Mouse (Mus musculus): ENCODE measurements around the gene Atp5e. TPM values are rescaled to one million over a fixed set of nuclear protein-coding genes. Genes with fewer than 3 reads are reported as not detected.
A peak's percentile ranks its signal among the peaks of the same experiment; 100 is the strongest.

Atp5e gene
- polyA plus RNA-seq (2015; fragmentation: Nextera tagmentation; extraction: Ambion mirVana): 673 and 703 TPM in 2 replicates

- peak within 1 kb of the TSS; percentile 67 for H3K27ac ChIP-seq
- H3K4me1 ChIP-seq: peaks cover 7% of the 10 kb centered on the region
- H3K4me2 ChIP-seq: peak within 1 kb of the TSS; percentile 97
- peak; percentile 100 for ATAC-seq (ENCODE audit: insufficient read depth, low FRiP score, low read depth)
- no peaks in the 10 kb centered on the region for H3K9me3 ChIP-seq
- WGBS: 2% methylated on average over 48 of the region's 48 CpGs
- peak within 1 kb of the TSS; percentile 70 for H3K4me3 ChIP-seq (replicated peaks)
- H3K27me3 ChIP-seq (replicated peaks): no peaks in the 10 kb centered on the region
- peak within 1 kb of the TSS; percentile 79 for H3K9ac ChIP-seq
- peaks cover 35% of the 10 kb centered on the region for H3K36me3 ChIP-seq
Measured at GRCm38 (mm10) chr2:174463789-174464523, at the start of gene Atp5e. Gene Atp5e (minus strand): TSS chr2:174464105.

DNA sequence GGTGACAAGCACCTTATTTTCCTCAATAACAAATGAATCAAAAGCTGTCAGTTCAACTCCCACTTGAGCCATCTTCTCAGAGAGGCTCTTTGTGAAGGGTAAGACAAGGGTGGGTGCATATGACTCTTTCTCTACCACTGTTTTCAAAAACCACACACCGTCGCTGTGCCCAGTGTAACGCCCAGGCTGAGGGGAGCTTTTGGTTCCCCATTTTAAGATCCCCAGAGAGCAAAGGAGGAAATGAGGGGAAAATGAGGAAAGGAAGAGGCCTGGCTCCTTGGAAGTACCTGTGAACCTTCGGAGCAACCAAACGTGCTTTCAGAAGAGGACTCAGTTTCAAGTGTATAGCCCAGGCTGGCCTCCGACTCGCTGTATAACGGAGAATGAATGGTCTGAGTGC lies 45.9 kb upstream of the Atp5e start:
- no peaks in the 10 kb centered on the region for H3K4me1 ChIP-seq
- 87% methylated on average over 8 of the region's 8 CpGs for WGBS
- no peaks in the 10 kb centered on the region for H3K27me3 ChIP-seq (replicated peaks)
- H3K4me2 ChIP-seq: no peak overlapping the region
- ATAC-seq (ENCODE audit: insufficient read depth, low FRiP score, low read depth): no peak
- no peaks in the 10 kb centered on the region for H3K9me3 ChIP-seq
- H3K36me3 ChIP-seq: no peaks in the 10 kb centered on the region
- no peak overlapping the region for H3K9ac ChIP-seq
- H3K4me3 ChIP-seq (replicated peaks): no peak overlapping the region
- H3K27ac ChIP-seq: no peak overlapping the region

DNA sequence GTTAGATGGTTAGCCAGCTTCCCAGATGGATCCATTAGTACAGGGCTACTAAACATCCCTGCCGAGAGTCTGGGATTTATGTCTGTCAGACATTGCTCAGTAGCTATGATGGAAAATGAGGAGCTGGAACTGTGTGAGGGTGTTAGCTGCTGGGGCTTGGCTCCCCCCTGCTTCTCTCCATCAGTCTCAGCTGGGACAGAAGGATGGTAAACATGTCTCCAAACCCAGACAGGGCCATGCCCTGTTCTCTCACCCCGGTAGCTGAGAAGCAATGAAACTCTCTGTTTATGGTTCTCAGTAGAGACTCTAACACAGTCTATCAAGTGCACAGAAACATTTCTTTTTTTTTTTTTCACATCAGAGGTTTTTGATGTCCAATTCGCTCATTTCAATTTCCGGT lies 44.1 kb upstream of the Atp5e start:
- ATAC-seq (ENCODE audit: insufficient read depth, low FRiP score, low read depth): no peak
- 54% methylated on average over 4 of the region's 4 CpGs for WGBS
- Histone ChIP-seq H3K9me3 (no peaks in the 10 kb centered on the region), H3K4me3 (replicated peaks) (no peak overlapping the region), H3K36me3 (no peaks in the 10 kb centered on the region), H3K27me3 (replicated peaks) (no peaks in the 10 kb centered on the region), H3K27ac (no peak overlapping the region), H3K4me2 (no peak overlapping the region), H3K9ac (no peak overlapping the region), H3K4me1 (no peaks in the 10 kb centered on the region)

DNA sequence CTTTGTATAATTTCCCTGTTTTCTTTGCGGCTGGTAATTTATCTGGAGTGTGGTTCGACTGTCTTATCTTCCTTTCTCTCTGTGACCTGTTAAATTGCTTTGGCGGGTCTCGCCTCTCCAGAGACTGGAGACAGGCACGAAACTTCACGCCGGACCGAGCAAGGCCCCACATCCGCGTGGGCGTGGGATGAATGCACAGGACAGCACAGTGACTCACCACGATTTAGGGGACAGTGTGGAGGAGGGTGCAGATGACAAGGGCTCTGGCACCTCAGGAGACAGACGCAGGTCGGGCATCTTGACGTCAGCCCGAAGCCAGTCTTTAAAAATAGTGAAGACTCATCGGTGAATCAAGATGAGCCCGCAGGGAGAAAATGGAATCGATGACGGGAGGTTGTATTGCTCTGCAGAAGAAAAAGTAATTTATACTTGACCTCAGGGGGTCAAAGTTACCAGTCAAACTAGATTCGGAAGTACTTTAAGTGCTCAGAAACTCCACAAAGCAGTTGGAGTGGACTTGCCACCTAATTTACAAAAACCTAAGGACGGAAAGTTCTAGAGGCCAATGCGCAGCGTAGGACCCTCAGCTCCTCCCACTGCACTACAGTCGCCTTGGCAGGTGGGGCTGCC lies 39.0 kb upstream of the Atp5e start:
- ATAC-seq (ENCODE audit: insufficient read depth, low FRiP score, low read depth): no peak
- no peak overlapping the region for H3K4me2 ChIP-seq
- H3K4me3 ChIP-seq (replicated peaks): no peak overlapping the region
- no peaks in the 10 kb centered on the region for H3K27me3 ChIP-seq (replicated peaks)
- 62% methylated on average over 25 of the region's 25 CpGs for WGBS
- no peak overlapping the region for H3K9ac ChIP-seq
- H3K27ac ChIP-seq: no peak overlapping the region
- no peaks in the 10 kb centered on the region for H3K4me1 ChIP-seq
- no peaks in the 10 kb centered on the region for H3K9me3 ChIP-seq
- no peaks in the 10 kb centered on the region for H3K36me3 ChIP-seq

DNA sequence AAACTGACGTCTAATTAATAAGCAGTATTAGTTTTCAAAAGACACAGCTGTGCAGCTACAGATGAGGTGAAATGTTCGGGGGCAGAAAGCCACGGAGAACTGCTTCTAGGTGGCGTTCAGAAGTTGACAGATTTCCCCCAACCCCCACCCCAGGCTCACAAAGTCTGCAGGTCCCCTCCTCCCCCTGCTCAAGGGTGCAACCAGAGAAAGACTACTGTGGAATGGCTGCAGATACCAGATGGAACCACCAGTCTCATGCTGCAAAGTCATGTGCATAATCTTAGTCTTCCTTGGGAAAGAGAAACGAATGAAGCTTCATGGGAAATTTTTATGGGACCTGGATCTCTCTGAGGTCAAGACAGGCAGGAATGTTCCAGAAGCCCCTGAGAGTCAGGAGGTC lies 38.4 kb upstream of the Atp5e start:
- WGBS: 39% methylated on average over 5 of the region's 5 CpGs
- no peak overlapping the region for H3K9ac ChIP-seq

DNA sequence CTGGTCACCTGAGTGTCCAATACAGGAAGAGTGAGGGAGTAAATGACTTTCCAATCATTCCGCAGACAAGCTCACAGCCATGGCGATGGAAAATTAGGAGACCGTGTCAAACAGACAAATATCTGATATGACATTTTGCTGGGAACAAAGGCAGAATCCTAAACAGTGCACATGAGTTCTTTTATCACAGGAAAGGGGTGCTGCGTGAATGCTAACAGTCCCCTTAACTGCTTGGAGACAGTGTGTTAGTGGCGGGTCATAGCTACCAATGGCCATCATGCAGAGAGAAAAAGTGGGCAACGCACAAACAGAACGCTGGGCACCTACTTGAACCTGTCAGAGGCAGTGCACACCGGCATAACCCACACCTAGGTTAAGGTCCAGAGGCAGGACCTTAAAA lies 37.6 kb upstream of the Atp5e start:
- Histone ChIP-seq H3K4me1 (no peaks in the 10 kb centered on the region), H3K27ac (no peak overlapping the region), H3K9me3 (no peaks in the 10 kb centered on the region), H3K36me3 (no peaks in the 10 kb centered on the region), H3K4me3 (replicated peaks) (no peak overlapping the region), H3K4me2 (no peak overlapping the region), H3K9ac (no peak overlapping the region), H3K27me3 (replicated peaks) (no peaks in the 10 kb centered on the region)
- no peak for ATAC-seq (ENCODE audit: insufficient read depth, low FRiP score, low read depth)
- WGBS: 91% methylated on average over 8 of the region's 8 CpGs

More for the DNA sequence above, 38.4 kb upstream of the Atp5e start:
- H3K4me1 ChIP-seq: no peaks in the 10 kb centered on the region
- H3K4me2 ChIP-seq: no peak overlapping the region
- H3K36me3 ChIP-seq: no peaks in the 10 kb centered on the region
- H3K4me3 ChIP-seq (replicated peaks): no peak overlapping the region
- no peak overlapping the region for H3K27ac ChIP-seq
- no peak for ATAC-seq (ENCODE audit: insufficient read depth, low FRiP score, low read depth)
- no peaks in the 10 kb centered on the region for H3K9me3 ChIP-seq
- H3K27me3 ChIP-seq (replicated peaks): no peaks in the 10 kb centered on the region

GRCm38 (mm10) chr2:174500814-174501503 lies 37.1 kb upstream of the Atp5e start:
- Histone ChIP-seq H3K27ac (no peak overlapping the region), H3K4me2 (no peak overlapping the region), H3K9ac (no peak overlapping the region), H3K36me3 (no peaks in the 10 kb centered on the region), H3K27me3 (replicated peaks) (no peaks in the 10 kb centered on the region), H3K4me3 (replicated peaks) (no peak overlapping the region), H3K4me1 (no peaks in the 10 kb centered on the region), H3K9me3 (no peaks in the 10 kb centered on the region)
- WGBS: 81% methylated on average over 14 of the region's 14 CpGs
- ATAC-seq (ENCODE audit: insufficient read depth, low FRiP score, low read depth): no peak

DNA sequence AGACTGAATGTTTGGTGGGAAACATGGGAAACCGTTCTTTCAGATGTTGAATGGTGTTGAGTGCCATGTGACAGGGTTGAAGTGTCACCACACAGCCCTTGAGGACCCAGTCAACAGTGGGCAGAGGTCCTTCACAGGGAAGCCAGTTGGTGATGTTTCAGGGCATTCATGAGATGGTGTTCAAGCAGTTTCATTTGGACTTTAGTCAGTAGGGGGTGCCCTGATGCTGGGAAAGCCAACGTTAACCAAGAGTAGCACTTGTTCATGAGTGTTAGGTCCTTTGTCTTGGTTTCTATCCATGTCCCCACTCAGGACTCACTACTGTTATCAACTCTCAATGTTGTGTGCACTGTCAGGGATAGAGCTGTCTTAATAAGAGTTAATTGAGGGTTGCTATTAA lies 29.0 kb upstream of the Atp5e start:
- no peaks in the 10 kb centered on the region for H3K36me3 ChIP-seq
- H3K27ac ChIP-seq: no peak overlapping the region
- no peak for ATAC-seq (ENCODE audit: insufficient read depth, low FRiP score, low read depth)
- H3K4me2 ChIP-seq: no peak overlapping the region
- no peaks in the 10 kb centered on the region for H3K27me3 ChIP-seq (replicated peaks)
- 65% methylated on average over 2 of the region's 2 CpGs for WGBS
- H3K4me1 ChIP-seq: no peaks in the 10 kb centered on the region
- H3K9me3 ChIP-seq: no peaks in the 10 kb centered on the region
- H3K9ac ChIP-seq: no peak overlapping the region
- no peak overlapping the region for H3K4me3 ChIP-seq (replicated peaks)

- WGBS: 64% methylated on average over 5 of the region's 5 CpGs
- Histone ChIP-seq H3K9ac (no peak overlapping the region), H3K4me1 (no peaks in the 10 kb centered on the region), H3K4me3 (replicated peaks) (no peak overlapping the region), H3K27ac (no peak overlapping the region), H3K36me3 (no peaks in the 10 kb centered on the region), H3K9me3 (no peaks in the 10 kb centered on the region), H3K4me2 (no peak overlapping the region), H3K27me3 (replicated peaks) (no peaks in the 10 kb centered on the region)
- no peak for ATAC-seq (ENCODE audit: insufficient read depth, low FRiP score, low read depth)
Measured at GRCm38 (mm10) chr2:174487005-174487404, 23.1 kb upstream of the Atp5e start.

- peak overlapping the region; percentile 77; the same call in 1 of the 2 replicates for H3K27ac ChIP-seq
- 73% methylated on average over 5 of the region's 5 CpGs for WGBS
Measured at GRCm38 (mm10) chr2:174478746-174479145, 14.8 kb upstream of the Atp5e start.

GRCm38 (mm10) chr2:174477543-174478319 lies 13.8 kb upstream of the Atp5e start:
- Histone ChIP-seq H3K4me1 (peaks cover 4% of the 10 kb centered on the region; the same call in 1 of the 2 replicates), H3K36me3 (no peaks in the 10 kb centered on the region), H3K4me2 (no peak overlapping the region), H3K9me3 (no peaks in the 10 kb centered on the region), H3K27me3 (replicated peaks) (no peaks in the 10 kb centered on the region), H3K27ac (peak overlapping the region; percentile 77), H3K4me3 (replicated peaks) (no peak overlapping the region), H3K9ac (no peak overlapping the region)
- peak; percentile 44 for ATAC-seq (ENCODE audit: insufficient read depth, low FRiP score, low read depth)
- 62% methylated on average over 3 of the region's 3 CpGs for WGBS

More at GRCm38 (mm10) chr2:174478746-174479145, 14.8 kb upstream of the Atp5e start:
- ATAC-seq (ENCODE audit: insufficient read depth, low FRiP score, low read depth): no peak
- H3K9ac ChIP-seq: no peak overlapping the region
- H3K9me3 ChIP-seq: no peaks in the 10 kb centered on the region
- H3K4me2 ChIP-seq: no peak overlapping the region
- H3K27me3 ChIP-seq (replicated peaks): no peaks in the 10 kb centered on the region
- H3K4me1 ChIP-seq: no peaks in the 10 kb centered on the region
- no peak overlapping the region for H3K4me3 ChIP-seq (replicated peaks)
- H3K36me3 ChIP-seq: no peaks in the 10 kb centered on the region
